Mouse (Mus musculus) leukemia stem cell, adult 10-12 weeks (primary cell): ENCODE results near the gene AU022751. TPM values are rescaled to one million over a fixed set of nuclear protein-coding genes. Genes with fewer than 3 reads are reported as not detected.

ENCODE experiments used
- polyA plus RNA-seq: library from polyadenylated mRNA; stranded (reverse); fragments of >175 nt; gene quantifications from 2 replicates; pipeline ENCODE4 v1.2.3, GENCODE M21; 2012; ENCODE audit warnings: low replicate concordance

AU022751 gene
- polyA plus RNA-seq, result not detected in 2 replicates

DNA sequence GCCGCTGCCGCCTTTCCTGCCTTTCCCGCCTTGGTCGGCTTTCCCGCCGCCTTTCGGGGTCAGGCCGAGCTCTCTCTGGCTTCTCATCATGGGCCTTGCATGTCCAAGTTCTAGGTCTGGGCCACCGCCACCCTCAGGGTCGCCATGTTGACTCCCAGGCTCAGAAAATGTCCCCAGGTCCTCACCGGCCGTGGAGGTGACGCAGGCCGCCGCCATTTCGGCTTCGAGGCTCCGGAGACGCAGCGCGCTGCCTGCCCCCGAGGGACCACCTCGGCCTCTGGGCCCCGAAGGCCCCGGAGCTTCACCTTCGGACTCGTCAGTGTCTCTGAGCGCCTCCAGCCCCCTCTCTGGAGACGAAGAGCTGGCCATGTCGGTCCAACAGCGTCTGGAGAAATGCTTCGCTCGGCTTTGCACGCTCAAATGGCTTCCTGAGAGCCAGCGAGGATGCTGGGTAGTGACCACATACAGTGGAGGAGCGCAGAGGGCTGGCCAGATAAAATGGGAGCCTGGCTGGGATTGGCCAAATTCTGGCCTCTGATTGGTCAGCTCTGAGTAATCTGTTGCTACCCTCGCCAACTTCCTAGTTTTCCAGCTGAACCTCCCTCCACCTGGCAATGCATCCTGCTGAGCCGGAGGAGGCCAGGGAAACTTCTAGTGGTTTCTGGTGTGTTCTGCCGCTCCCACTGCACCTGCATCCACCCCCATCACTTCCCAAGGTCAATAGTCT, at the start of gene AU022751:
AU022751 (minus strand) TSS at position 466 of the 727 bp plus-strand sequence.

DNA sequence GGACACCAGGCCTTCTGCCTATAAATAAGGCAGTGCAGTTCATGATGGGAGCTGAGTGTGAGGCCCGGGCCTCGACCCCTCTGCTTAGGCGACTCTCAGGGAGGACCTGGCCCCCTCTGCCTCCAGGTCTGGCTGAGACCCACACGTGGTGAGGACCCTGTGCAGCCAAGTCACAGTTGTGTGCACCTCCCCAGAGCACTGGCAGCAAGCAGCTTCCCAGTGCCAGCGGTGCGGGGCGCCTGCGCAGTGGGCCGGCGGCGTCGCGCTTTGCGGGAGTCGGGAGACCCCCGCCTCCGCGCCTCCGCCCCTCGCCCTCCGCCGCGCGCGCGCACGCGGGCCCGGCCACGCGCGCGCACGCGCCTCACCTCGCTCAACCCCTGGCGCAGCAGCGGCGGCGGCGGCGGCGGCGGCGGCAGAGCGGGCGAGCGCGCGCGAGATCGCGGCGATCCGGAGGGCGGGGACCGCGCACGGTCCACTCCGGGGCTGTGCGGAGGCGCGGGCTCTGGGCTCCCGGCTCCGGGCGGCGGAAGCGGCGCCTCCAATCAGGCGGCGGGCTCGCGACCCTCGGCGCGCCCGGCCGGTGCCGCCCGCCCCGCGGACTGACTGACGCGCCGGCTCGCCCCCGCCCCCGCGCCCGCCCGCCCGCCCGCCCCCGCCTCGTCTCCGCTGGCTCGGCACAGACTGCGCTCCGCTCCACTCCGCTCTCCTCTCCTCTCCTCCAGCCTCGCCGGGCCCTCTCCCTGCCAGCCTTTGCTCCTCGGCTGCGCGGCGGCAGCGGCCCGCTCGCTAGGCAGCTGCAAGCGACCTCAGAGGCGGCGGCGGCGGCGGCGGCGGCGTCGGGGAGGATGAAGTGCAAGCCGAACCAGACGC, 35.9 kb downstream of the AU022751 start, which contains the start of gene Nudt11:
Nudt11 (plus strand) TSS at position 388 of the 870 bp plus-strand sequence.

Other genes starting within 250 kb of the AU022751 start
- gene Nudt11, start 36.0 kb downstream of the AU022751 start, polyA plus RNA-seq, result 0.72 and 1.5 TPM in 2 replicates
- gene Nudt10, start 89.6 kb upstream of the AU022751 start, polyA plus RNA-seq, result not detected in 2 replicates
- gene Bmp15, start 237.3 kb upstream of the AU022751 start, polyA plus RNA-seq, result not detected in 2 replicates